Mouse (Mus musculus) left cerebral cortex, adult 2 months (tissue): ENCODE measurements around the gene Gm13693. TPM values are rescaled to one million over a fixed set of nuclear protein-coding genes. Genes with fewer than 3 reads are reported as not detected.

Source experiments
- DNase-seq, 2 experiments: peaks; one replicate each; pipeline ENCODE4 v3.0.0; 2021 to 2022; ENCODE audit warnings: low spot score in 2 of 2, mixed read lengths in 1 of 2; ENCODE audit errors: extremely low spot score in 1 of 2
- H3K27ac ChIP-seq: fragments of 200-600 bp; 2 replicates; pipeline ENCODE4 v1.8.1; 2022
- H3K4me3 ChIP-seq: fragments of 200-600 bp; 2 replicates; pipeline ENCODE4 v1.8.1; 2022
- CTCF ChIP-seq: fragments of 200-600 bp; IDR thresholded peaks from 2 replicates; pipeline ENCODE4 v1.8.1; 2022; ENCODE audit warnings: antibody characterized with exemption, mild to moderate bottlenecking, moderate library complexity
- intact Hi-C: fragments of 180-260 bp; cut with DNase I; formaldehyde crosslinking; loops from one replicate; pipeline ENCODE4 v1.15.1; 2025
- total RNA-seq, 2 experiments: library from RNA; stranded (reverse); gene quantifications; 2 replicates each; pipeline ENCODE4 v1.2.3; 2021

The Gm13693 gene
- total RNA-seq, 2 experiments from 2014 or later = 1.6 to 1.7 TPM

DNA sequence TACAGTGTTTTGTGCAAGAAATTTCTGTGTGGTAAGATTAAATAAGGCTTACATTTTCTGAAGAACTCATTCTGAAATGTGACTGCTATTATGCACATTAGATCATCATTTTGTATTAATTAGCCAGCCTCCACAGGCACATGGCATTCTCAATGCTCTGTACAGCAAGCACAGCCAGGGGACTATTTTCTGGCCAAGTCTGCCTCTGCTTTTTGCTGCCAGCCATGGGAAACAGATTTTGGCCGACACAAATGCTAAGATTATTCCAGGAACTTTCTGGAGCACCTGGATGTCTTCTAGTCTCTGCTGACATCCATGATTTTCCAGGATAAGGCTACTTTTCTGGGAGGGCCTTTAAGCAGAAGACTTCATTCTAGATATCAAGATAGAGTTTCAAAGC is 47.6 kb downstream of the Gm13693 start:
- TF ChIP-seq CTCF = no peak
- no peak overlapping the region for H3K4me3 ChIP-seq
- intact Hi-C loops = no loop called here
- H3K27ac ChIP-seq = no peak overlapping the region
- DNase-seq = no peak

DNA sequence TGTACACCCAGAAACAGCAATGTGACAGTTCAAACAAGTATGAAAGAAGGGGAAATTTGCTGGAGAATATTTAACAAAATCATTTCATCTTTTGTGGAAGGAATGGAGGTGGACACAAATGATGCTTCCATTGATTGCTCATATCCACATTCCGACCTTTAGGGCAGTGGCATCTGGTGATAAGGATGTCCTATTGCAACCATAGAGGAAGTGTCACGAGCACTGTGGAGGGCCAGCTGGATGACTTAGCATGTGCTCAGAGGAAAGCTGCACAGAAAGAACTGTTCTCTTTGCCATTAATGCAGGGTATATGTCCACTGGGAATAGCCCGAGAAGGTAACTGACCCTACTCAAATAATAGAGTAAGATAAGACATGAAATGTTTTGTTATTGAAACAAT is 48.5 kb downstream of the Gm13693 start:
- intact Hi-C loops = no loop called here
- Histone ChIP-seq H3K27ac (no peak overlapping the region), H3K4me3 (no peak overlapping the region)
- no peak for DNase-seq
- no peak for TF ChIP-seq CTCF

Other genes with a start within 250 kb of the Gm13693 start
- gene Itgav, start 237.1 kb upstream of the Gm13693 start, total RNA-seq = 100 to 1,000 TPM; 135 to 149 TPM
- 100 to 1,000 TPM; 204 to 206 TPM for gene Fam171b, start 148.9 kb upstream of the Gm13693 start, total RNA-seq
- gene Zswim2, start 20.3 kb upstream of the Gm13693 start, total RNA-seq = not detected
- 1 to 10 TPM; 1.6 to 1.7 TPM for gene Gm13698, start 5.8 kb upstream of the Gm13693 start, total RNA-seq
- gene Gm13695, start 5.8 kb downstream of the Gm13693 start, total RNA-seq = not detected
- 1 to 10 TPM; 1.6 to 1.7 TPM for gene Gm13696, start 11.6 kb downstream of the Gm13693 start, total RNA-seq
- 1 to 10 TPM; 1.6 to 1.7 TPM for gene Gm13694, start 17.4 kb downstream of the Gm13693 start, total RNA-seq
- gene Gm13697, start 23.2 kb downstream of the Gm13693 start, total RNA-seq = 1 to 10 TPM; 1.6 to 1.7 TPM
- 1 to 10 TPM; 1.6 to 1.7 TPM for gene Gm13691, start 29.1 kb downstream of the Gm13693 start, total RNA-seq